Mouse (Mus musculus) retina, adult 2 months (tissue): ENCODE measurements around the gene Lrrc4c.

Experiments
- DNase-seq: peaks from one replicate; pipeline ENCODE4 v3.0.0-alpha.2; 2012; ENCODE audit warnings: low read depth, low spot score

The Lrrc4c gene

GRCm38 (mm10) chr2:97468372-97468771 is 1150.4 kb downstream of the Lrrc4c start:
- DNase-seq: no peak

GRCm38 (mm10) chr2:97469396-97469795 is 1151.4 kb downstream of the Lrrc4c start:
- DNase-seq: no peak

GRCm38 (mm10) chr2:97478175-97478924 is 1160.4 kb downstream of the Lrrc4c start:
- DNase-seq: no peak

GRCm38 (mm10) chr2:97478925-97479298 is 1160.9 kb downstream of the Lrrc4c start:
- no peak for DNase-seq

- DNase-seq: no peak
These were observed 1167.0 kb downstream of the Lrrc4c start for GRCm38 (mm10) chr2:97484990-97485389.

GRCm38 (mm10) chr2:97485609-97486008 is 1167.6 kb downstream of the Lrrc4c start:
- DNase-seq: no peak

- DNase-seq: no peak
These were observed 1169.6 kb downstream of the Lrrc4c start for GRCm38 (mm10) chr2:97487567-97487966.

- DNase-seq: no peak
These were observed 1179.1 kb downstream of the Lrrc4c start for GRCm38 (mm10) chr2:97497069-97497468.

- DNase-seq: no peak
These were observed 1184.5 kb downstream of the Lrrc4c start for GRCm38 (mm10) chr2:97502501-97502900.

GRCm38 (mm10) chr2:97504902-97505301 is 1186.9 kb downstream of the Lrrc4c start:
- DNase-seq: no peak

GRCm38 (mm10) chr2:97524256-97524922 is 1206.4 kb downstream of the Lrrc4c start:
- no peak for DNase-seq

- DNase-seq: no peak
These were observed 1207.1 kb downstream of the Lrrc4c start for GRCm38 (mm10) chr2:97525107-97525506.

- DNase-seq: no peak
These were observed 1212.7 kb downstream of the Lrrc4c start for GRCm38 (mm10) chr2:97530622-97531021.

GRCm38 (mm10) chr2:97543691-97544672 is 1226.0 kb downstream of the Lrrc4c start:
- DNase-seq: no peak

- no peak for DNase-seq
These were observed 1226.7 kb downstream of the Lrrc4c start for GRCm38 (mm10) chr2:97544673-97545071.

- DNase-seq: no peak
These were observed 1228.0 kb downstream of the Lrrc4c start for GRCm38 (mm10) chr2:97545946-97546345.

GRCm38 (mm10) chr2:97564509-97564908 is 1246.5 kb downstream of the Lrrc4c start:
- DNase-seq: no peak

- no peak for DNase-seq
These were observed 1251.0 kb downstream of the Lrrc4c start for GRCm38 (mm10) chr2:97568954-97569353.

- no peak for DNase-seq
These were observed 1257.0 kb downstream of the Lrrc4c start for GRCm38 (mm10) chr2:97574921-97575320.

GRCm38 (mm10) chr2:97581132-97581531 is 1263.2 kb downstream of the Lrrc4c start:
- no peak for DNase-seq

GRCm38 (mm10) chr2:97586322-97586721 is 1268.4 kb downstream of the Lrrc4c start:
- no peak for DNase-seq

- DNase-seq: no peak
These were observed 1272.6 kb downstream of the Lrrc4c start for GRCm38 (mm10) chr2:97590563-97590962.
